Mouse (Mus musculus) kidney, adult 2 months (tissue): Measurements from ENCODE around the gene Tfec.

ENCODE experiments used
- CTCF ChIP-seq: fragments of 200-500 bp; conservative IDR thresholded peaks from 2 replicates; pipeline ENCODE4 v1.5.1; 2011; ENCODE audit warnings: low read depth, mild to moderate bottlenecking, control low read depth, low read length, moderate library complexity, mixed read lengths; ENCODE audit not compliant: insufficient read depth, insufficient read length
- POLR2A ChIP-seq: fragments of 200-500 bp; IDR thresholded peaks from one replicate; pipeline ENCODE4 v1.6.1; 2011; ENCODE audit warnings: low read depth, low read length, control low read depth

- TF ChIP-seq CTCF (no peak), POLR2A (no peak)
Measured at GRCm38 (mm10) chr6:16821985-16822384, 76.3 kb downstream of the Tfec start.
